Mouse (Mus musculus) ovary, adult 18-20 months (tissue): Measurements from ENCODE around the gene Hsh2d.

ENCODE experiments used
- DNase-seq: peaks from one replicate; pipeline ENCODE4 v3.0.0; 2022; ENCODE audit warnings: low spot score, mixed read lengths

Gene Hsh2d

GRCm38 (mm10) chr8:72189417-72190214 is at the start of gene Hsh2d:
TSS of gene Hsh2d (plus strand) at chr8:72189638.
- DNase-seq = no peak

DNA sequence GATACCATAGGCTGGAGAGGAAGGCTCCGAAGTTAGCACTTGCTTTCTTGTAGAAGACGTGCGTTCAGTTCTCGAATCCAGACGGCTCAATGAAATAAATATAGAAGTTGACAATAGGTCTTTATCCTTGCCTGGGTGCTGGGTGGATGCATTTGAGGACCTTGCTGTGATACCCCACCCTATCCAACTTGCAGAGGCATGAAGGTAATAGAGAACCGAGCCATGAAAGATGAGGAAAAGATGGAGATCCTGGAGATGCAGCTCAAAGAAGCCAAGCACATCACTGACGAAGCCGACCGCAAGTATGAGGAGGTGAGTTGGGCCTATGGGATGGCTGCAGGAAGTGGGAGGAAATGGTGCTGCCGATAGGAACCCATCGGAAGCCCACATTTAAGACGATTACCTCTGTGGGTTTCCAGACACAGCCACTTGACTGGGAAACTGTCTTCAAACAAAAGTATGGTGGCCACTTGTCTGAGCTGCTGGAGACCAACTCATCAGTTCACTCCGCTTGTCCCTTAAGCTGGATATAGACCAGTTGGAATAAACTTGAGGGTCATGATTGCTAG is 46.1 kb upstream of the Hsh2d start:
- DNase-seq = no peak

- DNase-seq = no peak
Measured at GRCm38 (mm10) chr8:72144345-72144975, 45.0 kb upstream of the Hsh2d start.

GRCm38 (mm10) chr8:72145511-72145910 is 43.9 kb upstream of the Hsh2d start:
- DNase-seq = no peak

- DNase-seq = no peak
Measured at GRCm38 (mm10) chr8:72146056-72146455, 43.4 kb upstream of the Hsh2d start.

DNA sequence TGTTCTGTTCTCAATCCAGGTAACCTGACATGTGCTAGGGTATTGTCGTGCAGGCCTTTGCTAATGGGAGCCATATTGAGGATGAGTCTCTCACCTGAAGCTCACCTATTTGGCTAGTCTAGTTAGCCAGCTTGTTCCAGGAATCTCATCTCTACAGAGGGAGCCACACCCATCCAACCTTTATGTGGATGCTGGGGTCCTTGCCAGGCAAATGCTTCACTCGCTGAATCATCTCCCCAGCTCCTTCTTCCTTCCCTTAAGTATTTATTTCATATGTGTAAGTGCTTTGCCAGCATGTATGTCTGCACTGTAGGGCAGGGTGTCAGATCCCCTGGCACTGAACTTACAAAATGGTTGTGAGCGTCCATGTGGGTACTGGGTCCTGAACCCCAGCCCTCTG is 42.9 kb upstream of the Hsh2d start:
- DNase-seq = no peak

GRCm38 (mm10) chr8:72147266-72147665 is 42.2 kb upstream of the Hsh2d start:
- no peak for DNase-seq

GRCm38 (mm10) chr8:72149056-72149455 is 40.4 kb upstream of the Hsh2d start:
- DNase-seq = no peak

DNA sequence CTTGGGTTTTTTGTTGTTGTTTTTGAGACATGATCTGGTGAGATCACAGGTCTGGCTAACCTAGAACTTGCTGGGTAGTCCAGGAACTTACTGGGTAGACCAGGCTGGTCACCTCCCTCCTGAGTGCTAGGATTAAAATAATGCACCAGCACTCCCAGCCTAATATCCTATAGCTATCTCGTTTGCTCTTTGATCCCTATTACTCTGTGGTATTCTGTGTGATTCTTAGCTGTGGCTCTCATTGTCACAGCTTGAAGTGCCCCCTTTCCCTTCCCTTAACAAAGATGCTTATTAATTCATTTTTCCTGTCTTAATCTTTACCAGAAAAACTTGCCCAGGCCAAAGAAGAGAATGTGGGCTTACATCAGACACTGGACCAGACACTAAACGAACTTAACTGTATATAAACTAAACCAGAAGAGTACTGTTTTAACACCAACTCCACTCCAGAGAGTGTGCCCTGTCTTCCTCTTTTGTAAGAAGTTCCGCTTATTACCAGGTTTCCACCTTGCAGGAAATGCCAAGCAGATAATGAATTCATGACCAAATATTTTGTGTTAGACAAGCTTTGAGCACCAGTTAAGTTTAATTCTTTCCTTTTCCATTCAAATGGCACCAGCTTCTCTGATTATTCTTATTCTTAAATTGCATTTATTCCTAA is 37.9 kb upstream of the Hsh2d start:
- no peak for DNase-seq

- no peak for DNase-seq
Measured at GRCm38 (mm10) chr8:72153382-72153781, 36.1 kb upstream of the Hsh2d start.

- DNase-seq = no peak
Measured at GRCm38 (mm10) chr8:72158096-72158495, 31.3 kb upstream of the Hsh2d start.

- no peak for DNase-seq
Measured at GRCm38 (mm10) chr8:72158726-72159125, 30.7 kb upstream of the Hsh2d start.

GRCm38 (mm10) chr8:72160007-72160406 is 29.4 kb upstream of the Hsh2d start:
- no peak for DNase-seq

DNA sequence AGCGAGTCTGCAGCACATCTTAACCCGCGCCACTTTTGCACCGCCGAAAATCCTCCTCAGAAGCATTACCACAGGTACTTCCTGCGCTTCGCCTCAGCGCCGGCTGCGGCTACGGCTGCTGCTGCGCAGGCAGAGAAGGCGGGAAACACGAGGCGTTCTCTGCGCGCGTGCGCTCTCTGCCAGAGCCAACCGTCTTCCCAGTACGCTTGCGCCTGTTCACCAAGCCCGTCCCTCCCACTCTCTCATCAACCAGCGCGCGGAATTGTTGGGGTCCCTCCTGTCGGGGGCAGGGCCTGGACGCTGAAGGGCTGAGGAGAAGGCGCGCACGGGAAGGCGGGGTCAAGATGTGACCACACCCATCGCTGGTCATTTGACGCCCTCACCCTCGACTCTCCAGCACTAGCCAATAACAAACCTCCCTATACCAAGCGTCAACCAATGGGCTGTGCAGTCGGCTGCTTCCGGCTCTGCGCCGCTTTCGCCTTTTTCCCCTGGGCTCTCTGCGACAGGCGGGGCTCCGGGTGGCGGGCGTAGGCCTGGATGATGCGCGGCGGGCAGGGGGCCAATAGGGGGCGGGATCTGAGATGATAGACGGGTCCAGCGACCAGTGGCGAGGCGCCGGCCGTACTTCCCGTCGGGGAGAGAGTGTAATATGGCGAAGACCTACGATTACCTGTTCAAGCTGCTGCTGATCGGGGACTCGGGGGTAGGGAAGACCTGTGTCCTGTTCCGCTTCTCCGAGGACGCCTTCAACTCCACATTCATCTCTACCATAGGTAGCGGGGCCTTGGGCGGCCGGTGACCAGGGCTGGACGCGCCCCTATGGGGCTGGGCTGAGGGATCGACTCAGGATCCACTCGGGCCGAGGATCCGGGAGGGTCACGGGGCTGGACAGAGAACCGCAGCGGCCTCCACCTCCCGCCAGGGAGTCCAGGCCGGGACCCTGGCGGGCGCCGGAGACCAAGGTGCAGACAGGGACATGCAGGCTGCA is 28.4 kb upstream of the Hsh2d start, which contains the start of gene Rab8a:
Gene Rab8a, plus strand, starts transcription at position 494 of the 991 bp plus-strand sequence.
- DNase-seq = peak; percentile 100

DNA sequence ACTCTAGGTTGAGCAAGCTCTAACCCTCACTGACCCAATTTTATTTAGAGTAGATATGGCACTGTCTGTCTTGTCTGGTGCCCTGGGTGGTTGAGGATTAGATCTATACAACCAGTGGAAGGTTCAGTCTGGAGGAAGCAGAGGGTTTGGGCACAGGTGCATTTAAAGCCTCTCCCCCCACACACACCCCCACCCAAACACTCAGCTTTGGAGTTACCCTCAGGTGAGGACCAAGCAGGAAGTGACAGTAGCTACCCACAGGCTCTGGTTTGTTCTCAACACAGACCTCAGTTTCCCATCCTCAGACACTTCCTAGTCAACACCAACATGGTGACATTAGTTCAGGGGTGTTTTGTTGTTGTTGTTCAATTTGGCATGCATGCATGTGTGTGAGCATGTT is 26.6 kb upstream of the Hsh2d start:
- no peak for DNase-seq

DNA sequence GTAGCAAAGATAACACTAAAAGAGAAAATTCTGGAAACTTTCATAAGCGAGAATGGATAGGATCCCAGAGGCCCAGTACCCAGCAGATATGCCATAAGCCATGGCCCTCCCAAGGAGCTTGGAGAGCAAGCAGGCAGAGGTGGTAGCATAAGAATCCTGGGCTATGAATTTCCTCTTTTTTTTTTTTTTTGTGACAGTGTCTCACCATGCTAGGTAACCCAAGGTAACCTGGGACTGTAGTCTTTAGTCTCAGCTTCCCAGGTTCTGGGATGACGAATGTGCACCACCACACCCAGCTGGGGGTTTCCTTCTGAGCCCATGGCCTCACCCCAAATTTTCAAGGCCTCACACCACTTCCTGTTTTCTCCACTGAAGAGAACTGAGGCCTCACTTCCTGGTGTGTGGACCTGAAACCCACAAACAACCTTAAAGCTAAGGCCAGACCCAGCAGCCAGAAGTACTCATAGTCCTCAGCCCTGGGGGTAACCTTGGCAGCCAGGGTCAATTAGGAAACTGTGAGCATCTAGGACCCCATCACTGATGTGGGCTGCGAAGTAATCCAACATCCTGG is 20.3 kb upstream of the Hsh2d start:
- no peak for DNase-seq

- DNase-seq = no peak
Measured at GRCm38 (mm10) chr8:72169681-72170249, 19.7 kb upstream of the Hsh2d start.

- peak; percentile 15 for DNase-seq
Measured at GRCm38 (mm10) chr8:72177346-72177925, 12.0 kb upstream of the Hsh2d start.

- DNase-seq = no peak
Measured at GRCm38 (mm10) chr8:72183554-72184202, 5.8 kb upstream of the Hsh2d start.
